Mouse (Mus musculus) CH12.LX (cell line): ENCODE data around the gene Gm20388. TPM values are rescaled to one million over a fixed set of nuclear protein-coding genes. Genes with fewer than 3 reads are reported as not detected.

ENCODE experiments used
- DNase-seq: peaks from one replicate; pipeline ENCODE4 v3.0.0-alpha.2; 2013; ENCODE audit errors: extremely low read depth
- H3K27ac ChIP-seq: 2 replicates; pipeline ENCODE4 v1.5.1; 2012; ENCODE audit warnings: low read depth, mild to moderate bottlenecking, control low read depth, moderate library complexity; ENCODE audit not compliant: insufficient read depth
- H3K27me3 ChIP-seq: replicated peaks from 2 replicates; pipeline ENCODE3; 2012; ENCODE audit warnings: inconsistent platforms
- H3K36me3 ChIP-seq, 2 experiments: replicated peaks in 1 of 2; 2 replicates each; pipeline versions ENCODE3 to v1.6.1; 2012; ENCODE audit warnings: inconsistent platforms in 1 of 2, low read length in 1 of 2, mild to moderate bottlenecking in 1 of 2, mixed read lengths in 1 of 2, moderate library complexity in 1 of 2; ENCODE audit not compliant: control insufficient read depth in 1 of 2, insufficient read depth in 1 of 2
- H3K4me1 ChIP-seq, 2 experiments: 2 replicates each; pipeline ENCODE4 v1.6.1; 2012; ENCODE audit warnings: inconsistent platforms in 1 of 2, moderate library complexity in 1 of 2; ENCODE audit not compliant: insufficient read depth in 2 of 2, control insufficient read depth in 1 of 2
- H3K4me2 ChIP-seq: 2 replicates; pipeline ENCODE4 v1.6.1; 2012; ENCODE audit warnings: low read depth, mild to moderate bottlenecking, control low read depth; ENCODE audit not compliant: poor library complexity, insufficient read depth, severe bottlenecking
- H3K4me3 ChIP-seq, 3 experiments: fragments of 150-350 bp in 1 of 3; sonication (generic) in 1 of 3; replicated peaks in 1 of 3; 2 replicates each; pipeline versions ENCODE3 to v1.5.1; 2011 to 2012; ENCODE audit warnings: low read depth in 2 of 3, low read length in 2 of 3, mild to moderate bottlenecking in 2 of 3, moderate library complexity in 2 of 3, control low read depth in 1 of 3, improper control_type of control experiment in 1 of 3, inconsistent platforms in 1 of 3, mixed read lengths in 1 of 3; ENCODE audit not compliant: poor library complexity in 1 of 3
- H3K79me2 ChIP-seq: replicated peaks from 2 replicates; pipeline ENCODE4 v1.6.1; 2012; ENCODE audit warnings: mild to moderate bottlenecking, moderate library complexity; ENCODE audit not compliant: control insufficient read depth, poor library complexity, insufficient read depth, severe bottlenecking; ENCODE audit errors: extremely low read depth
- H3K9ac ChIP-seq: 2 replicates; pipeline ENCODE4 v1.6.1; 2012; ENCODE audit warnings: low read depth, mild to moderate bottlenecking, control low read depth, moderate library complexity; ENCODE audit not compliant: insufficient read depth
- H3K9me3 ChIP-seq: replicated peaks from 2 replicates; pipeline ENCODE3; 2012; ENCODE audit warnings: low read length, inconsistent platforms, mixed read lengths
- BHLHE40 ChIP-seq: IDR thresholded peaks from 2 replicates; pipeline ENCODE4 v1.6.1; 2011; ENCODE audit warnings: mild to moderate bottlenecking, low read depth, low read length, improper control_type of control experiment
- CHD1 ChIP-seq: IDR thresholded peaks from 2 replicates; pipeline ENCODE4 v1.6.1; 2012; ENCODE audit warnings: low read depth, low read length, improper control_type of control experiment, inconsistent platforms
- CHD2 ChIP-seq: IDR thresholded peaks from 2 replicates; pipeline ENCODE4 v1.6.1; 2011; ENCODE audit warnings: low read length, improper control_type of control experiment
- CTCF ChIP-seq, 2 experiments: IDR thresholded peaks in 1 of 2; conservative IDR thresholded peaks in 1 of 2; 2 replicates each; pipeline ENCODE4 v1.5.1; 2011 to 2012; ENCODE audit warnings: low read depth in 2 of 2, low read length in 2 of 2, improper control_type of control experiment in 1 of 2, inconsistent platforms in 1 of 2, mild to moderate bottlenecking in 1 of 2, moderate library complexity in 1 of 2
- ELF1 ChIP-seq: IDR thresholded peaks from 2 replicates; pipeline ENCODE4 v1.6.1; 2014; ENCODE audit warnings: low read depth, mild to moderate bottlenecking, inconsistent platforms, low read length, improper control_type of control experiment
- ETS1 ChIP-seq: conservative IDR thresholded peaks from 2 replicates; pipeline ENCODE4 v1.6.1; 2012; ENCODE audit warnings: low read depth, mild to moderate bottlenecking, inconsistent platforms, low read length, improper control_type of control experiment, moderate library complexity
- HCFC1 ChIP-seq: IDR thresholded peaks from 2 replicates; pipeline ENCODE4 v1.6.1; 2012; ENCODE audit warnings: low read depth, mild to moderate bottlenecking, inconsistent platforms, low read length, improper control_type of control experiment
- JUN ChIP-seq: IDR thresholded peaks from 2 replicates; pipeline ENCODE4 v1.6.1; 2011; ENCODE audit warnings: low read depth, mild to moderate bottlenecking, low read length, improper control_type of control experiment, moderate library complexity; ENCODE audit not compliant: insufficient read depth
- MAX ChIP-seq: IDR thresholded peaks from 2 replicates; pipeline ENCODE4 v1.6.1; 2011; ENCODE audit warnings: low read length, improper control_type of control experiment
- MEF2A ChIP-seq: IDR thresholded peaks from 2 replicates; pipeline ENCODE4 v1.6.1; 2014; ENCODE audit warnings: low read depth, mild to moderate bottlenecking, inconsistent platforms, low read length, improper control_type of control experiment, borderline replicate concordance
- MXI1 ChIP-seq: IDR thresholded peaks from 2 replicates; pipeline ENCODE4 v1.6.1; 2011; ENCODE audit warnings: mild to moderate bottlenecking, low read depth, low read length, improper control_type of control experiment
- MYC ChIP-seq: IDR thresholded peaks from 2 replicates; pipeline ENCODE4 v1.6.1; 2011; ENCODE audit warnings: low read depth, mild to moderate bottlenecking, improper control_type of control experiment, low read length
- NELFE ChIP-seq: IDR thresholded peaks from 2 replicates; pipeline ENCODE4 v1.6.1; 2011; ENCODE audit warnings: low read depth, low read length, improper control_type of control experiment
- POLR2AphosphoS2 ChIP-seq: IDR thresholded peaks from 2 replicates; pipeline ENCODE4 v1.6.1; 2011; ENCODE audit warnings: low read depth, low read length, improper control_type of control experiment
- RAD21 ChIP-seq: IDR thresholded peaks from 2 replicates; pipeline ENCODE4 v1.6.1; 2011; ENCODE audit warnings: low read depth, mild to moderate bottlenecking, low read length, improper control_type of control experiment, moderate library complexity
- SIN3A ChIP-seq: IDR thresholded peaks from 2 replicates; pipeline ENCODE4 v1.6.1; 2012; ENCODE audit warnings: low read length, improper control_type of control experiment, inconsistent platforms
- SMC3 ChIP-seq: IDR thresholded peaks from 2 replicates; pipeline ENCODE4 v1.6.1; 2011; ENCODE audit warnings: low read depth, low read length, improper control_type of control experiment
- TBP ChIP-seq: conservative IDR thresholded peaks from 2 replicates; pipeline ENCODE4 v1.6.1; 2011; ENCODE audit warnings: low read depth, low read length, improper control_type of control experiment
- TCF12 ChIP-seq: IDR thresholded peaks from 2 replicates; pipeline ENCODE4 v1.6.1; 2014; ENCODE audit warnings: low read depth, mild to moderate bottlenecking, inconsistent platforms, low read length, improper control_type of control experiment
- USF1 ChIP-seq: IDR thresholded peaks from 2 replicates; pipeline ENCODE4 v1.6.1; 2014; ENCODE audit warnings: low read depth, mild to moderate bottlenecking, inconsistent platforms, low read length, improper control_type of control experiment
- USF2 ChIP-seq: conservative IDR thresholded peaks from 2 replicates; pipeline ENCODE4 v1.6.1; 2011; ENCODE audit warnings: low read depth, low read length, improper control_type of control experiment
- ZC3H11A ChIP-seq: IDR thresholded peaks from 2 replicates; pipeline ENCODE4 v1.6.1; 2012; ENCODE audit warnings: low read depth, mild to moderate bottlenecking, inconsistent platforms, low read length, improper control_type of control experiment
- dilution Hi-C: fragments of 300-500 bp; cut with MboI; formaldehyde crosslinking; loops from 2 replicates; pipeline ENCODE4 v1.14.3; 2020; ENCODE audit warnings: low sequenced_read_pairs; ENCODE audit not compliant: extremely low pct_unique_long_range_greater_than_20kb, extremely low pct_ligation_motif_present
- in situ Hi-C: fragments of 300-500 bp; cut with MboI; formaldehyde crosslinking; loops from 3 replicates; pipeline ENCODE4 v1.14.3; 2019; ENCODE audit warnings: low sequenced_read_pairs, low pct_ligation_motif_present, low pct_unique_long_range_greater_than_20kb, mixed read lengths
- polyA plus RNA-seq: library from polyadenylated mRNA; unstranded; fragments of >175 nt; gene quantifications from 2 replicates; pipeline ENCODE4 v1.2.1, GENCODE M21; 2012; ENCODE audit warnings: low read depth; ENCODE audit not compliant: insufficient read length
- total RNA-seq, 2 experiments: library from RNA; depleted of rRNA; stranded (reverse); fragments of 300-350 nt in 1 of 2; fragments of >200 nt in 1 of 2; gene quantifications; 2 replicates each; pipeline ENCODE4 v1.2.3; 2012 to 2014

The Gm20388 gene
- total and polyA plus RNA-seq, 3 experiments = 14.8 to 26.3 (median 22.2) TPM

DNA sequence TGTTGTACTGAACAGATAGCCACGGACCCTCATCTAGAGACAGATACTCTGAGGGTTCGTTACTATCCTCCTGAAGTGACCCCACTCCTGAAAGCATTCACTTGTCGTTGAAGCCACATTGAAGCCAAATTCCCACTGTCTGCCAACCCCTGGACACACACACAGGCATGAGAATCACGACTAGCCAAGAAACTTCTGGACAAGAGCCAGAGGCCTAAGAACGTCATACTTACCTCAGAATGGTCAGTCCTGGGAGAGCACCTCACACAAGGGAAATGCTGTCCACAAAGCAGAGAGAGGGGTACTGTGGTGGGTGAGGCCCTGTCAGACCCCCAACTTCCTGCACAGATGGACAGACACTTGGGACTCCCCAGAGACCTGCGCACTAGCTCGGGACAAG, 1985.3 kb downstream of the Gm20388 start:
- no peak for TF ChIP-seq MAX
- no peak for TF ChIP-seq JUN
- TF ChIP-seq TCF12 = no peak
- TF ChIP-seq USF2 = no peak
- TF ChIP-seq CHD2 = no peak
- TF ChIP-seq MEF2A = no peak
- TF ChIP-seq ETS1 = no peak
- TF ChIP-seq USF1 = no peak
- no peak for TF ChIP-seq TBP
- no peak for TF ChIP-seq HCFC1
- no peak for TF ChIP-seq BHLHE40
- no peak for TF ChIP-seq CHD1
- no peak for TF ChIP-seq POLR2AphosphoS2
- no peak for TF ChIP-seq RAD21
- no peak for TF ChIP-seq SIN3A
- TF ChIP-seq SMC3 = no peak
- no peak for TF ChIP-seq ELF1
- no peak for DNase-seq
- Histone ChIP-seq H3K27me3 (no peaks in the 10 kb centered on the region), H3K36me3 (peaks cover 74 to 91% of the 10 kb centered on the region in 2 experiments), H3K27ac (peak overlapping the region; percentile 55), H3K4me3 (no peak overlapping the region), H3K9me3 (no peaks in the 10 kb centered on the region), H3K79me2 (peaks cover 93% of the 10 kb centered on the region), H3K4me1 (peaks cover 21 to 76% of the 10 kb centered on the region in 2 experiments), H3K9ac (no peak overlapping the region), H3K4me2 (no peak overlapping the region)
- in situ Hi-C loops (no loop called here), dilution Hi-C loops (no loop called here)

DNA sequence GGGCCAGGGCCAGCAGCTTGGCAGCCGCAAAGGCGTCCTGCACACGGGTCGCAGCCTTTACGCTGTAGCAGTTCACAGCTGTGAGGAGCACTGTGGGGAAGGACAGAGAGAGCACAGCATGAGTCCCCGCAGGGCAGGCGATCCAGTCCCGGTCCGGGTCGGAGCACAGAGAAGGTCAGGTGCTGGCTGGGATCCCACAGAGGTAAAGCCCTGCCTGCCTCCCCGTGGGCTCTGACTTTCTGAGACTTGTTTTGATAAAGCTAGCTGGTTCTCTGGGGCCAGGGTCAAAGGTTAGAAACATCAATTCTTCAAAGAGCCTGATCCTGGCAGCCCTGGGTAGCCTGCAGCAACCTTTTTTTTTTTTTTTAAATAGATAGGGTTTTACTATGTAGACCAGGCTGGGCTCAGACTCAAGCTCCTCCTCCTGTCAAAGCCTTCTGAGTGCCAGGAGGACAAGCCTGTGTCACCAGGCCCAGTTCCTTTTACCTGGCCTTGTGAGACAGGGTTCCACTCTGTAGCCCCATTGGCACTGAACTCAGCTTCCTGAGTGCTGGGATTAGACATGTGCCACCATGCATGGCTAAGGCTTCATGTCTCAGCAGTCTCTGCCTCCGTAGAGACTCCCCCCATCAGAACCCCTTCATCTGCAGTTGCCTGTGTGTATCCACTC, 1986.0 kb downstream of the Gm20388 start:
- dilution Hi-C loops (no loop called here), in situ Hi-C loops (no loop called here)
- Histone ChIP-seq H3K9ac (peak overlapping the region; percentile 96; the same call in 1 of the 2 replicates), H3K4me1 (peaks cover 26 to 80% of the 10 kb centered on the region in 2 experiments), H3K36me3 (peaks cover 74 to 91% of the 10 kb centered on the region in 2 experiments), H3K79me2 (peaks cover 93% of the 10 kb centered on the region), H3K4me3 (no peak overlapping the region), H3K27ac (peak overlapping the region; percentile 99), H3K9me3 (no peaks in the 10 kb centered on the region), H3K27me3 (no peaks in the 10 kb centered on the region), H3K4me2 (0 out of 2 replicates have a peak overlapping the region, but pooled peaks have one; percentile 78)
- DNase-seq = no peak
- TF ChIP-seq TBP (no peak), ZC3H11A (no peak), MXI1 (no peak), TCF12 (no peak), USF2 (no peak), ETS1 (no peak), MEF2A (no peak), MYC (no peak), CHD2 (no peak), SIN3A (no peak), NELFE (no peak), CTCF (conservative IDR thresholded peaks at IDR 0.05 in 1 of 2, IDR thresholded peaks at IDR 0.05 in 1 of 2; ENCODE audit: low read depth in 2 of 2, low read length in 2 of 2) (no peak)
